Mouse (Mus musculus): ENCODE results near the gene Klc1. TPM values are rescaled to one million over a fixed set of nuclear protein-coding genes. Genes with fewer than 3 reads are reported as not detected.

Gene Klc1
- polyA plus RNA-seq (2012): 38.0 and 46.7 TPM in 2 replicates

DNA sequence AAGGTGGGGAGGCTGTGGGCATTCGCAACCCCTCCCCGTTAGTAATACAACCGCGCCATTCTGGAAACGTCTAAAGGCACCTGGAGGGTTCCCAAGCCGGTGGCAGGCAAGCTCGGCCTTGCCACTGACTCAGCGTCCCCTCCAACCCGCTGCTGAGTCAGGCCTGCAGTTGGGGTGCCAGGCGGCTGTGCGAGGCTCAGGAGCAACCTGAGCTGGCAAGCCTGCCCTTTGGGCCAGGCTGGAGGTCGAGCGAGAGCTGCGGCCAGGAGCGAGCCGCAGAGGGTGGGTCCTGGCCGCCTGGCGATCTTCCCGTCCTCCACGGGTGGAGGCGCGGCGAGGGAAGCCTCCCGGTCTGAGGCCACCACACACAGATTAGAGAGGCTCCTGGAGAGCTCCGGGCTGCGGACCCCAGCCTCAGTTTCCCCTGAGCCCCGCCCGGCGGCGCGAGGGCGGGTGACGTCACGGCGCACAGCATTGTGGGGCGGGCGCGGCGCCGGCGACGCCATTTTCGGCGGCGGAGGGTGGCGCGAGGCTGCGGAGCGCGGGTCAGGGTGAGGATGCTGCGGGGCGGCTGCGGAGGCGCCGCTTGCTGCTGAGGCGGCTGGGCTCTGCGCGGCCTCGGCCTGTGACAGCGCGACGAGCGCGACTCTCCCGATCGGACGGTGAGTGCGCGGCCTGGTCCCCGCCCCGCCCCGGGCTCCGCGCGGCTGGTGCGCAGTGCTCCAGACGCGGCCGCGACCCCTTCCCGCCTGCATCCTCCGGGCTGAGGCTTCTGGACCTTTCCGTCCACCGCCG is at the start of gene Klc1:
Gene Klc1 (plus strand): TSS at position 469 of the 795 bp plus-strand sequence.

DNA sequence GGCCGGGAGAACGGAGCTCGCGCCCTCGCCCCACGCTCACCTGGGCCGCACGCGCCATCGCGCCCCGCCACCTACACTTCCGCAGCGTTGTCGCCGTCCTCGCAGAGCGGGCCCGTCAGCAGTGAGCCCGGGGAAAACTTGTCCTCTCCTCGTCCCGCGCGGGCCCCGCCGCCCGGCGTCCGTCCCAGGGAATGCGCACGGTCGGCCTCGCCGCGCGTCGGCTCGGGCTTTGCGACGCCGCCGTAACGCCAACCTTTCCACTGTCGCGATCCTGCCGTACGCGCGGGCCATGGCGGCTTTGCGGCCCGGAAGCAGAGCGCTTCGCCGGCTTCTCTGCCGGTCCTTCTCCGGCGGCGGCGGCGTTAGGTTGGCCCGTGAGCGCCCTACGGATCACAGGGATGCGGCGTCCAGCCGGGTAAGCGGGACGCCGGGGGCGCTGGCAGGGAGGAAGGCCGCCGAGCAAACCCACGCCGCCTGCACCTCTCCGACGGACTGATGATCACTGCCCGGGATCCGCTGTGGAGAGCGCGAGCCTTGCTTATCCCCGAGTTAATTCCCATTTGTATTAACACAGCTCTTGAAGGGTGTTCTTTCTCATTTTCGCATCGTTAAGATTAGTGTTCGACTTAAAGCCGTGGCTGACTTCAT is 45.5 kb upstream of the Klc1 start, which contains the start of the genes Bag5 and Apopt1:
Gene Bag5 (minus strand): TSS at position 254 of the 648 bp plus-strand sequence.
Gene Apopt1 (plus strand): TSS at position 258 of the 648 bp plus-strand sequence.

GRCm38 (mm10) chr12:111813766-111814617 is 55.3 kb downstream of the Klc1 start, which contains the start of the genes Xrcc3 and Zfyve21:
Gene Xrcc3, minus strand, starts transcription at chr12:111813873.
Gene Zfyve21, plus strand, starts transcription at chr12:111814170.

Other genes starting within 250 kb of the Klc1 start
- 207 and 340 TPM in 2 replicates for gene Eif5, start 220.8 kb upstream of the Klc1 start, polyA plus RNA-seq (2012)
- gene Mark3, start 184.3 kb upstream of the Klc1 start, polyA plus RNA-seq (2012): 10.0 and 11.7 TPM in 2 replicates
- 17.5 and 20.4 TPM in 2 replicates for gene Ckb, start 86.5 kb upstream of the Klc1 start, polyA plus RNA-seq (2012)
- gene Trmt61a, start 80.7 kb upstream of the Klc1 start, polyA plus RNA-seq (2012): 26.9 and 31.8 TPM in 2 replicates
- 21.0 and 22.8 TPM in 2 replicates for gene Bag5, start 45.6 kb upstream of the Klc1 start, polyA plus RNA-seq (2012)
- gene Apopt1, start 45.6 kb upstream of the Klc1 start, polyA plus RNA-seq (2012): 170 and 178 TPM in 2 replicates
- gene Xrcc3, start 55.0 kb downstream of the Klc1 start, polyA plus RNA-seq (2012): 10.8 and 11.2 TPM in 2 replicates
- 4.4 and 5.0 TPM in 2 replicates for gene Zfyve21, start 55.3 kb downstream of the Klc1 start, polyA plus RNA-seq (2012)
- gene Ppp1r13b, start 149.3 kb downstream of the Klc1 start, polyA plus RNA-seq (2012): 10.6 and 15.1 TPM in 2 replicates
- gene Atp5mpl, start 208.1 kb downstream of the Klc1 start, polyA plus RNA-seq (2012): 12.6 and 13.4 TPM in 2 replicates
- gene Tdrd9, start 212.7 kb downstream of the Klc1 start, polyA plus RNA-seq (2012): not detected in 2 replicates
- 0.16 TPM in 1 of 2 replicates, not detected in the other for gene Rd3l, start 222.5 kb downstream of the Klc1 start, polyA plus RNA-seq (2012)

Measured in megakaryocyte-erythroid progenitor cell, adult 5 weeks (primary cell).